Mouse (Mus musculus): ENCODE measurements around the gene Tnks2. TPM values are rescaled to one million over a fixed set of nuclear protein-coding genes. Genes with fewer than 3 reads are reported as not detected.
A peak's percentile ranks its signal among the peaks of the same experiment; 100 is the strongest.

The Tnks2 gene
- 25.4 and 28.7 TPM in 2 replicates for polyA plus RNA-seq (2015; fragmentation: Nextera tagmentation; extraction: Ambion mirVana)

DNA sequence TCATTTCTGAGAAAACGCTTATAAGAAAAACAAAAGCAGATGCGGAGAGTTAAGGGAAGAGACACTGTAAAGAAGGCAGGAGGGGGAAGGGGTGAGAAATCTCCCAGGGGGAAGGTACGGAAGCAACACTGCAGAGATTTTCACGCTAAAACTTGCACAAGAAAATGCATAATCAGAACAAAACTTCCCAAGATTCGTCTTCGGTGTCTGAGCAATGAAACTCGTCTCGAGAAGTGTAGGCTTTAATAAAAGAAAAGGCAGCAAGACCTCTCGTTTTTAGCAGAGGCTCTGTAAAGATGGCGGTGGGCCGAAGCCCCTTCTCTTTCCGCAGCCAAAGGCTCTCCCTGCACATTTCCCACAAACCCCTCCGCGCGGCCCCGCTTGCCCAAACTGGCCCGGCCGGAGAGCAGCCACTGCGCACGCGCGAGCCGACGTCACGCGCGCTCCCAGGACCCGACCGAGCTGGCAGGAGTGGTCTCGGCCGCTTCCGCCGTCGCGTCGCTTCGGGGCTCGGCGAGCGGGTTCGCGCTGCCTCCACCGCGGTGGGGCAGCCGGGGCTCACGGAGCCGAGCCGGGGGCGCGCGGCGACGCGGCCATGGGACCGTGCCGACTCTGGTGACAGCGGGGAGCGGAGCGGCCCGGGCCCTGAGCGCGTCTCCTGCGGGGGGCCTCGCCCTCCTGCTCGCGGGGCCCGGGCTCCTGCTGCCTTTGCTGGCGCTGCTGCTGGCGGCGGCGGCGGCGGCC is at the start of gene Tnks2:
Gene Tnks2, plus strand, starts transcription at position 445 of the 744 bp plus-strand sequence.
- H3K27ac ChIP-seq (ENCODE audit: low read length): peak within 1 kb of the TSS; percentile 99
- H3K4me1 ChIP-seq (ENCODE audit: insufficient read depth, low read depth, low read length): peaks cover 6% of the 10 kb centered on the region; the same call in 1 of the 2 replicates
- no peaks in the 10 kb centered on the region for H3K36me3 ChIP-seq (ENCODE audit: insufficient read depth, low read length)
- H3K4me2 ChIP-seq (replicated peaks; ENCODE audit: low read depth, low read length): peak within 1 kb of the TSS; percentile 56
- ATAC-seq (peak; percentile 96), DNase-seq (ENCODE audit: low spot score) (peak; percentile 98)
- WGBS: under 1% methylated on average over 54 of the region's 73 CpGs
- H3K9me3 ChIP-seq (ENCODE audit: low read length): no peaks in the 10 kb centered on the region
- no peak for TF ChIP-seq CTCF (IDR thresholded peaks at IDR 0.05)
- TF ChIP-seq EP300 (IDR thresholded peaks at IDR 0.05): peak; percentile 49
- peak within 1 kb of the TSS; percentile 99 for H3K4me3 ChIP-seq (ENCODE audit: low read depth, low read length)
- no peaks in the 10 kb centered on the region for H3K27me3 ChIP-seq (replicated peaks; ENCODE audit: insufficient read depth, low read length)
- peak within 1 kb of the TSS; percentile 91 for H3K9ac ChIP-seq (replicated peaks; ENCODE audit: low read depth)

DNA sequence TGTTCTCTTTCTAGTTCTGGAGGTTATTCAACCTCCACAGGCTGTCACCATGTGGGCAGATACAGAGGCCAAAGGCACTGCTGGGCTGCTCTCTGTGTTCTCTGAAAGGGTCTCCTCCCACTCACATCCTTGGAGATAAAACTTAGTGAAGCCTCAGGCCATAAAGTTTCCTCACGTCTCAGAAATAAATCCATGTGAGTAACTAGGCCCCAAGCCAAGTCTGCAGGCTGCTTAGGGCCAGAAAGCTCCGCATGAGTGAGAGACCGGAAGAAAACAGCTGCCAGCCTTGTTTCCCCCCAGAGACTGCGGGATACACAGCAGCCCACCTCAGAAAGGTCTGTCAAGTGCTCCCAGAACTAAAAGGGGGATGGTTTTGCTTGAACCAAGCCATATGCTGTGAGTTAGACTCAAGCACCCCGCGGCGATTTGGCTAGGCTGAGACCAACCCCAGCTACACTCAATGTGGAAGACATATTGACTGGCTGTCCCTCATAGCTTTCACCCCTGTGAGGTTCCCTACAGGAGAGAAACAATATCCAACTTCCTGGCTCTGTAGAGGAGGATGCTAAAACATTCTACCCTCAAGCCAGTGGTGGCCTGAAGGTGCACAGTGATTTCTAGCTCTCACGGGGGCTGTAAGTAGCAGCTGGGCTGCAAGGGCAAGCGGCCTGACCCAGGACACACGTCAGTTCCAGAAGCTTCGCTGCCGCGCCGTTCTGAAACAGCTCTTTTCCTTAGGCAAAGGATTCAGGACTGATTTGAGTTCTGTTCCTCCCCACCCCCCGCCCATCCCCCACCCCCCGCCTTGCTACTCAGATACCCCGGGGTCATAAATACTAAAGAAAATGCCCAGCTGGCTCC is 43.9 kb upstream of the Tnks2 start:
- no peak overlapping the region for H3K4me2 ChIP-seq (replicated peaks; ENCODE audit: low read depth, low read length)
- ATAC-seq: peak; percentile 53
- no peaks in the 10 kb centered on the region for H3K9me3 ChIP-seq (ENCODE audit: low read length)
- H3K27me3 ChIP-seq (replicated peaks; ENCODE audit: insufficient read depth, low read length): no peaks in the 10 kb centered on the region
- no peak overlapping the region for H3K4me3 ChIP-seq (ENCODE audit: low read depth, low read length)
- peak; percentile 84 for DNase-seq (ENCODE audit: low spot score)
- peaks cover 2% of the 10 kb centered on the region; the same call in 1 of the 2 replicates for H3K4me1 ChIP-seq (ENCODE audit: insufficient read depth, low read depth, low read length)
- no peaks in the 10 kb centered on the region for H3K36me3 ChIP-seq (ENCODE audit: insufficient read depth, low read length)
- peak overlapping the region; percentile 57 for H3K27ac ChIP-seq (ENCODE audit: low read length)
- whole genome bisulfite sequencing: 57% methylated on average over 17 of the region's 17 CpGs
- no peak overlapping the region for H3K9ac ChIP-seq (replicated peaks; ENCODE audit: low read depth)
- 0 out of 2 replicates have a peak, but pooled peaks have one; percentile 40 for TF ChIP-seq EP300 (IDR thresholded peaks at IDR 0.05)
- no peak for TF ChIP-seq CTCF (IDR thresholded peaks at IDR 0.05)

GRCm38 (mm10) chr19:36792589-36792988 is 41.4 kb upstream of the Tnks2 start:
- Histone ChIP-seq H3K4me2 (replicated peaks; ENCODE audit: low read depth, low read length) (no peak overlapping the region), H3K27ac (ENCODE audit: low read length) (peak overlapping the region; percentile 66; the same call in 1 of the 2 replicates), H3K36me3 (ENCODE audit: insufficient read depth, low read length) (no peaks in the 10 kb centered on the region), H3K4me1 (ENCODE audit: insufficient read depth, low read depth, low read length) (peaks cover 5% of the 10 kb centered on the region; the same call in 1 of the 2 replicates), H3K27me3 (replicated peaks; ENCODE audit: insufficient read depth, low read length) (no peaks in the 10 kb centered on the region), H3K9ac (replicated peaks; ENCODE audit: low read depth) (no peak overlapping the region), H3K9me3 (ENCODE audit: low read length) (no peaks in the 10 kb centered on the region), H3K4me3 (ENCODE audit: low read depth, low read length) (no peak overlapping the region)
- WGBS: 65% methylated on average over 8 of the region's 8 CpGs
- DNase-seq (ENCODE audit: low spot score) (peak; percentile 73), ATAC-seq (peak; percentile 49)
- TF ChIP-seq EP300 (IDR thresholded peaks at IDR 0.05): no peak
- TF ChIP-seq CTCF (IDR thresholded peaks at IDR 0.05): no peak

DNA sequence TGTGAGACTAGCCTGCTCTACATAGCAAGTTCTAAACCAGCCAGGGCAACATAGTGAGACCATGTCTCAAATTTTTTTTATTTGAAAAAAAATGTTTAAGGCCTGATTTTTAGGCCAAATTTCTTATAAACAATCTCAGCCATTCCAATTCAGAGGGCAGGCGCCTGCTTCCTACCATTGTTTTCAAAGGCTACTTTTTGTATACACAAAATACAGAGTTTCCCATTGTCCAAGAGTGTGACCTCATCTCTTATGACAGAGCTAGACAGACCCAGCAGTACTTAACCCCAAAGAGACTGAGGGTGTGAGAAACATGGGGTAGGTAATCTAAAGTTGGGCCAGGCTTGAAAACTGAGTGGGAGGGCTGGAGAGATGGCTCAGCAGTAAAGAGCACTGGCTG is 40.6 kb upstream of the Tnks2 start:
- no peak overlapping the region for H3K9ac ChIP-seq (replicated peaks; ENCODE audit: low read depth)
- H3K4me1 ChIP-seq (ENCODE audit: insufficient read depth, low read depth, low read length): peaks cover 5% of the 10 kb centered on the region; the same call in 1 of the 2 replicates
- peak; percentile 61 for ATAC-seq
- peak; percentile 69 for DNase-seq (ENCODE audit: low spot score)
- no peak overlapping the region for H3K4me2 ChIP-seq (replicated peaks; ENCODE audit: low read depth, low read length)
- H3K4me3 ChIP-seq (ENCODE audit: low read depth, low read length): no peak overlapping the region
- no peaks in the 10 kb centered on the region for H3K27me3 ChIP-seq (replicated peaks; ENCODE audit: insufficient read depth, low read length)
- H3K36me3 ChIP-seq (ENCODE audit: insufficient read depth, low read length): no peaks in the 10 kb centered on the region
- H3K27ac ChIP-seq (ENCODE audit: low read length): peak overlapping the region; percentile 47
- H3K9me3 ChIP-seq (ENCODE audit: low read length): no peaks in the 10 kb centered on the region
- TF ChIP-seq CTCF (IDR thresholded peaks at IDR 0.05) (no peak), EP300 (IDR thresholded peaks at IDR 0.05) (peak; percentile 63)
- 71% methylated on average over 1 of the region's 1 CpGs for WGBS

DNA sequence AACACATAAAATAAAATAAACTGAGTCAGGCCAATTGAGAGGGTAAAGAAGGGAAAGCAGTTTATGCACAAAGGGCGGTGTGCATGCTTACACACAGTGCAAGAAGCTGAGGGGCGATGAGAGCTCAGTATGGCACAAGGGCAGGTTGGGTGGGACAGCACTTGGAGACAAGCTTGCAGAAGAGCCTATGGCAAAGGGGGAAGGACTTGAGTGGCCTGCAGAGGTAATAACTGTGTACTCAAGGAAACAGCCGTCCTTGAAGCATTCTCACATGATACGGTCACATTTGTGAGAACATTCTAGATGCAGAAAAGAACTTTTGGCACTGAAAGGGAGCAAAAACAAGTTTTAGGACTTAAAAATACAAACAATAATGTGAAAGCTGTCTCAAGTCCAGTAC is 40.0 kb upstream of the Tnks2 start:
- H3K27ac ChIP-seq (ENCODE audit: low read length): peak overlapping the region; percentile 47
- DNase-seq (ENCODE audit: low spot score) (peak; percentile 69), ATAC-seq (peak; percentile 60)
- 63% methylated on average over 4 of the region's 4 CpGs for WGBS
- TF ChIP-seq EP300 (IDR thresholded peaks at IDR 0.05) (no peak), CTCF (IDR thresholded peaks at IDR 0.05) (no peak)
- no peak overlapping the region for H3K4me3 ChIP-seq (ENCODE audit: low read depth, low read length)
- peaks cover 5% of the 10 kb centered on the region; the same call in 1 of the 2 replicates for H3K4me1 ChIP-seq (ENCODE audit: insufficient read depth, low read depth, low read length)
- no peaks in the 10 kb centered on the region for H3K36me3 ChIP-seq (ENCODE audit: insufficient read depth, low read length)
- no peak overlapping the region for H3K4me2 ChIP-seq (replicated peaks; ENCODE audit: low read depth, low read length)
- H3K27me3 ChIP-seq (replicated peaks; ENCODE audit: insufficient read depth, low read length): no peaks in the 10 kb centered on the region
- no peak overlapping the region for H3K9ac ChIP-seq (replicated peaks; ENCODE audit: low read depth)
- H3K9me3 ChIP-seq (ENCODE audit: low read length): no peaks in the 10 kb centered on the region

GRCm38 (mm10) chr19:36795277-36795676 is 38.8 kb upstream of the Tnks2 start:
- peak overlapping the region; percentile 8 for H3K27ac ChIP-seq (ENCODE audit: low read length)
- peak; percentile 41 for ATAC-seq
- H3K4me3 ChIP-seq (ENCODE audit: low read depth, low read length): no peak overlapping the region
- peak; percentile 70 for DNase-seq (ENCODE audit: low spot score)
- no peaks in the 10 kb centered on the region for H3K27me3 ChIP-seq (replicated peaks; ENCODE audit: insufficient read depth, low read length)
- no peak overlapping the region for H3K9ac ChIP-seq (replicated peaks; ENCODE audit: low read depth)
- H3K9me3 ChIP-seq (ENCODE audit: low read length): no peaks in the 10 kb centered on the region
- peaks cover 5% of the 10 kb centered on the region; the same call in 1 of the 2 replicates for H3K4me1 ChIP-seq (ENCODE audit: insufficient read depth, low read depth, low read length)
- whole genome bisulfite sequencing: 42% methylated on average over 3 of the region's 3 CpGs
- no peak overlapping the region; the same call in 1 of the 2 replicates for H3K4me2 ChIP-seq (replicated peaks; ENCODE audit: low read depth, low read length)
- TF ChIP-seq CTCF (IDR thresholded peaks at IDR 0.05): no peak
- TF ChIP-seq EP300 (IDR thresholded peaks at IDR 0.05): no peak
- no peaks in the 10 kb centered on the region for H3K36me3 ChIP-seq (ENCODE audit: insufficient read depth, low read length)
